Mouse (Mus musculus): ENCODE results near the gene Galnt7.
A peak's percentile ranks its signal among the peaks of the same experiment; 100 is the strongest.

Galnt7 gene

DNA sequence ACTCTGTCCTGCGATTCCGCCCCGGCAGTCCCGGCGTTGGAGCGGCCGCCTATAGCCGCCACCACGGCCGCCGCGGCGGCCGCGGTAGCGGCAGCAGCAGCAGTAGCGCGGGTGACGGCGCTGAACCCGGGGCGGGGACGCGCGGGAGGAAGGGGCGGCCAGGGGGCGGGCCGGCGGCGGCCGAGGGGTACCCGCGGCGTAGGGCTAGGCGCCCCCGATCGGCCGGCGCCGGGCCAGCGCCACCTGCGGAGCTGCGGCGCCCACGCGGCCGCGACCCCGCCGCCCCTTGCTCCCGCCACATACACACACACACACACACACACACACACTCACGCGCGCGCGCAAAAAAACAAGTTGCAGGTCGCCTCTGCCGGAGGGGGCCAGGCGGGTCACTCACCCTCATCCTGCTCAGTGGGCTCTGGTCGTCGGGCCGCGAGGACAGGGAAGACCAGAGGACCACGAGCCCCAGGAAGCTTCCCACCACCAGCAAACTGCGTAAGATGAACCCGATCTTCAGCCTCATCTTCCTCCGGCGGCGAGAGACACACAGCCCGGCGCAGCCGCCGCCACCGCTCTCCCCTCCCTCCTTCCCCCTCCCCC is at the start of gene Galnt7:
Galnt7 (minus strand) TSS at position 577 of the 600 bp plus-strand sequence.
- peak in 1 of 2 experiments; percentile 11 for DNase-seq (ENCODE audit: low read depth in 1 of 2, low spot score in 2 of 2)

DNA sequence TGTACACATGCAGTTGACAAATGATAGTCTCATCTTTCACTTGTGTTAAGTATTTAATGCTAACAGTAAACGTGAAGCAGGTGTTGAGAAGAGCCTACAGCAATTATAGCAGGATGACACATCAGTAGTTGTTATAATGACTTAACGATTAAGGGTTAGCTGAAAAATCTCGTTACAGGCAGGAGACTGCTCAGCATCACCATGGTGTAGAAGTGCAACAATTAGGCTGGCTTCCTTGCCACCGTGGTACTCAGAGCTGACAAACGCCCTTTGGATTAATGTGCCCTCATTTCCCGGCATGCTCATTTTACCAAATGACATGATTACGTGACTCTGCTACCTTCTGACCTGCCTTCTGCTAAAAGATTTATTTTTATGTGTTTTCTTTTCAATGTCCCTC is 35.8 kb upstream of the Galnt7 start:
- no peak for DNase-seq (ENCODE audit: low read depth in 1 of 2, low spot score in 2 of 2)

DNA sequence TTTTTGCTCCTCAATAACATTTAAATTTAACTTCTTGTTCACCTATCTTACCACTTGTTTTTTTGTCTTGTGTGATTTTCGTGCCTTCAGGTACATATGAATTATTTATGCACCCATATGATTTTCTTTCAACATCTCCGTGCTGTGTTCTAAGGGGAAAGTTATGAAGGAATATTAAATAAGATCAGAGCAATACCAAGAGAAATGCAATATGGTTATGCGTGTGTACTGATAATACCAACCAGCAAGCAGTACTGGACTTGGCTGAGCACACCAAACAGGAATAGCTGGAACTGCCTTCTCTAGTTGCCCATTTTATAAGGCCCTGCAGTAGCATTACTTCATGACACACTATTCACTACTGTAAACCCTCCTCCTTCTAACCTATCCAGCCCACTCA is 33.0 kb upstream of the Galnt7 start:
- DNase-seq (ENCODE audit: low read depth in 1 of 2, low spot score in 2 of 2): no peak

DNA sequence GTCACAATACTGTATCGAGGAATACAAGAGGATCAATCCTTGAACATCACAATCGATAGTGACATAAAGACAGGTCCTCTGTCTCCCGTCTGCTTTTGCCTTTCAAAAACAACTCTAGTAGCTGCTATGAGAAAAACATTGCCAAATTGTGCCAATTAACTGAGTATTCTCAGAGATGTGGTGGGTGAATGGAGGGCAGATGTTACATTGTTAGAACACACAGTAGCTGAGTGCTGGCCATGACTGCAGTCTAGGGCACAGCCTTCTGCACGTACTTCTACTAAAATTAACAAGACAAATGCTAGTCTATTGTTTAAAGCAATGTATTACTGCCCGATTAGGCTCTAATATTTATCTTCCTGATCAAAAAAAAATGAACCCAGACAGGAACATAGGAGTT is 27.2 kb upstream of the Galnt7 start:
- DNase-seq (ENCODE audit: low read depth in 1 of 2, low spot score in 2 of 2): no peak

DNA sequence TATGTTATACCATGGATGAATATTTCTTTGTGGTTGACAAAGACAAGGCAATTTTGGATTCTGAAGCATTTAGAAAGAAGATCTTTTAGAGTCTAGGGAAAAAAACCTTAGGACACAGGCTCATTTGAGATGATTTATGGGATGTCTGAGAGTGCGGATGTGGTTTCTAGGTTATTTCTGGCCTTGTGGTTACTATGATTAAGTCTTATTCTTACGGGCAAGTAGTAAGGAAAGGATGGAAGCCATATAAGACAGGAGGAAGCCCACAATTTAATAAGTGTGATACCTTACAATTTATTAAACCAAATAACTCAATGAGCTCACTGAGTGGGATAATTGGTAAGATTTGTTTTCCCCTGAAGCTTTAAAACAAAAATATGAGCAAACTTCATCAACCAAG is 11.3 kb upstream of the Galnt7 start:
- no peak for DNase-seq (ENCODE audit: low read depth in 1 of 2, low spot score in 2 of 2)

DNA sequence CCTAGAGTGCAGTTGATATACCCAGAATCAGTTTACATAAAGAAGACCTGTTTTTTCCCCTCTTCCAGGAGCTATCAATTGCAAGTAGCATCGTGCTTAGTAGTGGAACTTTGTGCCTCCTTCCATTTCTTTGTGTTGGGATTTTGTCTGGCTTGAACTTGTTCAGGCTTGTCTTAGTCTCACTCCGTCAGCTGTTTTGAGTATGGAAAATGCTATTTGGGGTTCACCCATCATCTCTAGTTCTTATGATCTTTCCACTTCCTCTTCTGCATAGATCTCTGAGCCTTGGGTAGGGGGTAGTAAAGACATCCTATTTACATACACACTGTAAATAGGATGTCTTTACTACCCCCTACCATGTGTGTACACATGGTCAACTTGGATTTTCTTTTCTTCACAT is 7.2 kb upstream of the Galnt7 start:
- no peak for DNase-seq (ENCODE audit: low read depth in 1 of 2, low spot score in 2 of 2)

DNA sequence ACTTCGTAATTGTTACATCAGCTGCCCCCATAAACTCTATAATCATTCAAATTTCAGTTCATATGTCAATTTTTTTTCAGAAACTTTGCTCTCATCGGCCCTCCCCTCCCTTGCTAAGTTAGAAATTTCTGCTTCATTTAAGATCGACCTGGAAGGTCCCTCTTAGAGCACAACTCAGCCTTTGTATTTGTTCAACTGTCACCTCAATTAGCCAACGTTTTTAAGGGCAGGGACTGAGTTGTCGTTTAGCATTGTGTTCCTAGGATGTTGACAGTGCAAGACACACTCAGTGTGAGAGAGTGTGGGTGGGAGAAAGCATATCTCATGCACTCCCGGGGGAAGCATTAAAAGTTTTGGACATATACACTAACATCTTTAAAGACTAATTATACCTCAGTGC is 3.6 kb upstream of the Galnt7 start:
- no peak for DNase-seq (ENCODE audit: low read depth in 1 of 2, low spot score in 2 of 2)

DNA sequence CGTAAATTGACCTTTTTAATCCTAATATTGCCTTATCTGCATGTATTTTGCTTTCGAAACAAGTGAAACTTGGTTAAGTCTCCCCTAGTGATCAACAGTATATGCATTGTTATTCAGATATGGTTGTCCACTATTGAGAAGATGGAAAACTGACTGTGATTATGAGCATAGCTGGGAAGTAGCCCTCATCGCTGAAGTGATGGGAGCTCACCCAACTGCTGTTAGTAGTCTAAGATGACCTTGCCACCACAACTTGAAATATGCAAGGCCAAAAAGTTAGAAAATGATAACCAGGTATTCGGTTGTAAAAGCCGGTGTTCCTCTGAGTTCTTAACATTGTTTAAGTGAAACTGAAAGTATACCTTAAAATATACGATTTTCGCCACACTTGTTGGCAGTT is 1.3 kb upstream of the Galnt7 start:
- DNase-seq (ENCODE audit: low read depth in 1 of 2, low spot score in 2 of 2): no peak

DNA sequence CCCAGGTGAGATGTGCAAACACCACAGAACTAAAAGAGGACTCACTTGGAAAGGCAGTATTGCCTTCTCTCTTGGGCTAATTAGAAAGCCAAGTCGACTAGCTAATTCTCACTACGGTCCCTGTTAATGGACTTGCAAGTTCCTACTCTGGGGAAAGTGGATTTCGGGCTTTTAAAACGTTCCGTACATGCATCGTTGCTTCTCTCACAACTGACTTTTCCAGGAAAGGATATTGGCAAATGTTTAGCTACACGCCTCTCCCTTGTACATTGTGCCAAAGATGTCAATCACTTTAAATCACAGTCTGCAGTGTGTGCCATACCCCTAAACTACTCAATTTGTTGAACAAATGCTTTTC is 915 bp upstream of the Galnt7 start:
- no peak for DNase-seq (ENCODE audit: low read depth in 1 of 2, low spot score in 2 of 2)

DNA sequence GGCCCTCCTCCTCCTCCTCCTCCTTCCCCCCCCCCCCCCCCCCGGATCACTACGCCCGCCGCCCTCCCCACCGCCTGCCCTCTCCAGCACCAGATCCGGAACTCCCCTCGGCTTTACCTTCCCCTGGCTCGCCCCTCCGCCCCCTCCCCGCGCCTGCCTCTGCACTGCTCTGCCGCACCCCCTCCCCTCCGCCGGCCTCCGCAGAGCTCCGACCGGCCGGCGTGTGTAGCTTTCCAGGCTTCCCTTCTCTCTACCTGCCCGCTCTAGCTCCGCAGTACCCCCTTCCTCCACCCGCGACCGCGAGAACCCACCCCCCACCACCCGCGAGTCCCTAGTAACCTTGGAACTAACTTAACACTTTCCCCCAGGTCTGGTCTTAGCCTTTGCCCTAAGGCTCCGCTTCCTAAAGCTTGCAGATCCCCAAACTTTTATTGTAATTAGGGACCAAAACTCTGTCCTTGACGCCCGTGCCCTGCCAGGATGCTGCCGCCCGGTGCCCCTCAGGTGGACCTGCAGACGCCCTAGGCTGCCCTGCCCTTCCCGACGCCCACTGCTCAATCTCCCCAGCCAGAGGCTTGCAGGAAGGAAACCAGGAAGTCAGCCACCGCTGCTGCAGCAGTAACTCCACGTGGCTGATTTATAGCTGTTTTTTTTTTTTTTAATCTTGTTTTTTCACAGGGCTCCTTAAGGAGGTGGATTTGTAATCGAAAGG is 380 bp upstream of the Galnt7 start:
- DNase-seq (ENCODE audit: low read depth in 1 of 2, low spot score in 2 of 2): no peak

DNA sequence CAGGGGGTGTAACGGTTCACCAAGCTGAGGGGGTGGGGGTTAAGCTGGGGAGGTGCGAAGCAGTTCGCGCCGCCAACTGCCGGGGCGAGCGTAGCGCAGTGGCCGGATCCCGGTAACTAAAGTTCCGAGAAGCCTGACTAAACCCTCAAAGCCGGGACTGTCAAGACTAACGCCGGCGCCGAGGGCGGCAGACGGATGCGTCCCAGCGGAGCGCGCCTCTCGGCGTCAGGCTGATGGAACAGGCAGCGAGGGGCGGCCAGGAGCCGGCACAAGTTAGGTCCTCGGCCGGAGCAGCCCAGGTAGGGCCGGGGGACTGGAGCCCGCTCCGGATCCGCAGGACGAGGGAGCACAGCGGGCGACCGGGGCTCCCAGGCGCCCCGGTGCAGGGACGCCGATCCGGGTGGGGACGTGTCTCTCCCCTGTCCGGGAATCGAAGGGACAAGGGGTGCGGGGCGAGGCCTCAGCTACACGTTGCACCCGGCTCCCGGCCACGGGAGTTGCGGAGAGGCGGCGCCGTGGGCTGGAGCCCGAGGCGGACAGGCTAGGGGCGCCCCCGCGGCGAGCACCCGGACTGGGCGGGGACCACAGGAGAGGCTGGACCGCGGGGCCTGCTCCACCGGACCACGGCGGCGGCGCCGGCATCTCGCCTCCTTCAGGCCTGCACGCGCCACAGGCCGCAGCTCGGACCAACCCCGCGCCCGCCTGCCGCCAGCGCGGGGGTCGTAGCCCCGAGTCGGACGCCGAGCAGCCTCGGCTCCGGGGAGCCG is 960 bp downstream of the Galnt7 start:
- DNase-seq (ENCODE audit: low read depth in 1 of 2, low spot score in 2 of 2): peak in 1 of 2 experiments; percentile 21

DNA sequence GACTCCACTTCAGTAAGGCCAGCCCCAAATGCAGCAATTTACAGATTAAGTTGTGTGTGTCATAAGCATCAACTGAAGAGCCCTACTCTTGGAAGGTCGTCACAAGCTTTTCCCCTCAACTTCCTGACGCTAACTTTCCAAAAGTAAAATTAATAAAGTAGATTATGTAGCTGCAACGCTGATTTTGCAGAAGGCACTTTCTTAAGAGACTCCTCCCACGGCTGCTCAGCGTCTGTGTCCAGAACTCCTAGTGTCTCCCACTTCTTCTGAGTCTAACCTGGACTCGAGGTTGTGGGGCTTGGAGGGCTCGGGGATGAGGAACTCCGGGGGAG is 1.5 kb downstream of the Galnt7 start:
- DNase-seq (ENCODE audit: low read depth in 1 of 2, low spot score in 2 of 2): no peak

DNA sequence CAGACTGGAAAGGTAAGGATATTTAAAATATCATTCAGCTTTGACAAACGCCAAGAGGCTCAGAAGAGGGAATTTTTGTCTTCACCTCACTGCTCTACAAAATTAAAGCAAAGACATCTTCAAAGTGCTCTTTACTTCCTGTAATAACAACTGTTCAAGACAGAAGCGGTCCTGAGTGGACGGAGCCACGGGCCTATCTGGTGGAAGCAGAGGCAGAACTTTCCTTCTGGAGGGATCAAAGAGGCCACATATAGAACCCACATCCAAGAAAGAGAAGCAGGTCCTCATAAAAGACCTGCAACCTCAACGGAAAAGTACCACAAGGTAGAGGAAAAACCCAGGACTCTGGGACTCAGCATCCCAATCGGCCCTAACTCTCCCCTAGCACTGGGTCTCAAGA is 2.6 kb downstream of the Galnt7 start:
- DNase-seq (ENCODE audit: low read depth in 1 of 2, low spot score in 2 of 2): no peak

DNA sequence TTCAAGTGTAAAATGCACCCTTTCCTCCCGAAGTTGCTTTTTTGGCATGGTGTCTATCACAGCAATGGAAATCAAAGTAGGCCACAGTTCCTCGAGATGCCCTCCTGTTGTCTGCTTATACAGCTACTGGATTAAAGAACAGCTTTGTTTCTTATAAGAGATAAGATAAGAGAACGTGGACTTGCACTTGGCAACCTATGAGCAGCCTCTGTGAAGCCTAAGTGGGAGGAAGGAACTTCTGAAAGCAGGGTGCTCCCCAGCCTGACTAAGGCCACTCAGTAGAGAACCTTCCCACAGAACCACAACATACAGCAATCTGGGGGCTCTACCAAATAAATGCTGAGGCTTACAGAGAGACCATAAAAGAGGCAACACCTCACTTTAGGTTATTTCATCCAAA is 5.3 kb downstream of the Galnt7 start:
- DNase-seq (ENCODE audit: low read depth in 1 of 2, low spot score in 2 of 2): no peak

DNA sequence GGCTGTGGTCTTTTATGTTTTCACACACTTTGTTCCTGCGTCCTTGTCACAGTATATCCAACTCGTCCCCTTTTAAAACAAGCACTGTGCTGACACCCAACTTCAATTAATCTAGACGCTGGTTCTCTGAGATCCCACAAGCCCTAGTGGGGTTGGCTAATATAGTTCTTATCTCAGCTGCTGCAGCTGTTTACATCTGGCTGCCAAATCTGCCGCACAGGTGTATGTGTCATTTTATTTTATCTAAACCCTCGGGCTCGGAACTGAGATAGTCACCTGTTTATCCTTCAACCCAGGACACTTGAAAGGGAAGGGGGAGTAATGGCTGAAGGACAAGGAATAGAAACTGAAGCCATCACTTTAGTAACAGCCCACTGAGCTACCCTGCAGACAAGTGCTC is 8.6 kb downstream of the Galnt7 start:
- DNase-seq (ENCODE audit: low read depth in 1 of 2, low spot score in 2 of 2): no peak

DNA sequence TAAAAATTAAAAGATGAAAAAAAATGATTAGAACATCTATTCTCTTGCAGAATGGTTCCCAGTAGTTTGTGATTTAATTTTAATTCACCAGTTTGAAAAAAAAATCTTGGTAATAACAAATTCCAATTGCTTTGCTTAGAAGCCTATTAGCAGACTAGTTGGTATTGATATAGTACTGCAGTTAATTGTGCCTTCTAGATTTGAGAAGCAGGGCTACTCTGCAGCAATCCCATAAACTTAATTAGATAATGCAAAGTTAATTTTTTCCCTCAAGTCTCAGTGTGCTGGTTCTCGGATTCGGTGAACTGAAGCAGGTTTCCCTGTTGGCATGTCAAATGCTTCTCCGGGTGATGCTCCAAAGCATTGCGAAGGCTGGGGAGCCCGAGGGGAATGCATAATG is 10.1 kb downstream of the Galnt7 start:
- no peak for DNase-seq (ENCODE audit: low read depth in 1 of 2, low spot score in 2 of 2)

DNA sequence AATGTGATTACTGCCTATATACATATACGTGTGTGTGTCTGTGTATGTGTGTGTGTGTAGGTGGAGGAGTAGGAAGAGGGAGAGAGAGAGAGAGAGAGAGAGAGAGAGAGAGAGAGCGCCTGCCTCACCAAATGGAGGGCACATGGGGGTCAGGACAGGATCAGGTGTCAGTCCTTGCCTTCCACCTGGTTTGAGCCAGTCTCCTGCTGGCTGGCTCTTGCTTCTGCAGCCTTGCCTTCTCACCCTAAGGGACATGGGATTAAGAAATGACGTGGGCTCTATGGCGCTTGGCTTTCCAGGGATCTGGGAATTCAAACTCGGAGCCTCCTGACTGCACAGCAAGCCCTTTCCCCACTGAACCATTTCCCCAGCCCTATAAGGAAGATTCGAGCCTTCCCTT is 13.9 kb downstream of the Galnt7 start:
- DNase-seq (ENCODE audit: low read depth in 1 of 2, low spot score in 2 of 2): no peak

DNA sequence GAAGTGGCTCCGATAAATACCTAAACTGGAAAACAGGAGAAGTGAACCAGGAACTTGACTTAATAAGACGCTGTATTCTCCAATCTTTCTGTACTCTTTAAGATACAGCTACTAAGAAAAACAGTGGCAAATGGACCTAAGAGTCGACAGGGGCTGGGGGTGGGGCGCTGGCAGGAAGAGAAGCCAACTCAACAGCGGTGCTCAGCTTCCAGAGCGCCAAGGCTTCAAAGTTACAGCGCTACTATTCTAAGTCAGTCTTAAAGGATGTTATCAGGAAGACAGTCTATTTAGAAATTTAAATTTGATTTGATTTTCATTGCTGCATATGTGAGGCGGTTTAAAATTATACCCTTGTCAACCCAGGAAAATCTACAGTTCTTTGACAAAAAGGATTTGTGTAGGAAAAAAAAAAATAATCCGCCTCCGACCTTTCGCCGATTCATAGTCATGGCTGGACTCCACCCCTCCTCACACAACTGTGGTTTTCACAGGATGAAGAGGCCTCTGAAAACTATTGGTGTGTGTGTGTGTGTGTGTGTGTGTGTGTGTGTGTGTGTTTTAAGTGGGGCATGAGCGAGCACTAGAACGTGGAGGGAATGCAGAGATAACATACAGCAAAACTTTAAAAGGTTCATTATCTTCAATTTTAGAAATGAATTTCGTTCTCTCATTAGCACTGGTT is 15.1 kb downstream of the Galnt7 start:
- DNase-seq (ENCODE audit: low read depth in 1 of 2, low spot score in 2 of 2): no peak

DNA sequence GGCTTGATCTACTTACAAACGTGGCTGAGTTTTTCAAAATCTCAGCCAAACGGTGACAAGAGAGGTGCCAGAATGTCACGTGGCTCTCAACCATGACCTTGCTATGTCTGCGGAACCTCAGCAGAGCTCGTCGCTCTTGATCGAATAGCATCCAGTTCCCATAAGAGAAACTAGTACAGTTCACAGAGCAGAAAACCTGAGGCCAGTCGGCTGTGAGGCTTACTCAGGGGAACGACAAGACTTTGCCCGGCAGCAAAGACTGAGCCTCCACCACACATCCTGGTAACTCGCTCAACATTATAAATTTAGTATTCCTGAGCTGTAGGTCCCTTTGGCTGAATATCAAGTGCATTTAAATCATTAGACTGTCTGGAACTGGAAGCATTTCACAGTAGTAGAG is 16.1 kb downstream of the Galnt7 start:
- no peak for DNase-seq (ENCODE audit: low read depth in 1 of 2, low spot score in 2 of 2)

DNA sequence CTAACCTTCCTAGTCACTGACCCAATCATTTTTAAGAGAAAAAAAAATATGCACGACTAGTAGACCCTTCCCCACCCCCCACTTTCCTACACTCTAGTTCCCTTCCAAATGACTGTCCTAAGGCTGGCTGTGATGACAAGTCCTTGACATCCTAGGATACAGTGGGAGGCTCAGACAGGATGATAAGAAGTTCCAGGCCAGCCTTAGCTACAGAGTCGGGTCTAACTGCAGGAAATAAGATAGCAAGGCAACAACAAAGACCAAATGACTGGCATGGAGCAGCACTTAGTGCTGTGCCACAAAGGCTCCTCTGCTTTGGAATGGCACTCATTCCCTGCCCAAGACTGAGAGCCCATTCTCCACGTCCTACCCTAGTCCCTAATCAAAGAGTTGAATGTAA is 16.6 kb downstream of the Galnt7 start:
- DNase-seq (ENCODE audit: low read depth in 1 of 2, low spot score in 2 of 2): no peak

DNA sequence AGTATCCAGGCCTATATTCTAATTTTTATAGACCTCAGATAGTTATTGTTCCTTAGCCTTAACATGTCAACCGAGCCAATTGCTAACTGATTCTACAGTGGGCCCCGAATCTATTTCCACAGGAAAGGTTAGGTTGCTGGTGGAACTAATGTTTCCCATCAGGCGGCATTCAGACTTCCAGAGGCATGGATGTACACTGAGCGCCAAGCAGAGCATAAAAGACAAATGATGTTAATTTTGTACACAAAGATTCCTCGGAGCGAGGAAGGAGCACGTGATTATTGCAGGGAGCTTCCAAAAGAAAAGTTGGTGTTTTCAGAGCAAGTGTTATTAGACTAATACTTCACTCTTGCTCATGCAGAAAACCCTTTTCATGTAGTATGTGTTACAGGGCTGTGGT is 21.1 kb downstream of the Galnt7 start:
- no peak for DNase-seq (ENCODE audit: low read depth in 1 of 2, low spot score in 2 of 2)

DNA sequence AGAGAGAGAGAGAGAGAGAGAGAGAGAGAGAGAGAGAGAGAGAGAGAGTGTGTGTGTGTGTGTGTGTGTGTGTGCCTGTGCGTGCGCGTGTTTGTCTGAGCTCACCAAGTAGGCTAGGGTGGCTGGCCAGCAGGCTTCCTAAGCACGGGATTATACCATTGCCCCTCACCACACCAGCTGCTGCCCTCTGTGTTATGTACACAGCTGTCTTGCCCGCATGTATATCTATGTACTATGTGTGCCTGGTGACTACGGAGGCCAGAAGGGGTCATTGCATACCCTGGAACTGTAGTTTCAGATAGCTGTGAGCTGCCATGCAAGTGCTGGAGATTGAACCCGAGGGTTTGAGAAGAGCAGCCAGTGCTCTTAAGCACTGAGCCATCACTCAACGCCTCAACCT is 22.7 kb downstream of the Galnt7 start:
- DNase-seq (ENCODE audit: low read depth in 1 of 2, low spot score in 2 of 2): no peak

All from monocyte, adult 2 months (primary cell).